Mouse (Mus musculus): ENCODE measurements around the gene Stom. TPM values are rescaled to one million over a fixed set of nuclear protein-coding genes. Genes with fewer than 3 reads are reported as not detected.

Stom gene
- total RNA-seq, 2 experiments from 2014 or later: 48.1 to 52.2 TPM

DNA sequence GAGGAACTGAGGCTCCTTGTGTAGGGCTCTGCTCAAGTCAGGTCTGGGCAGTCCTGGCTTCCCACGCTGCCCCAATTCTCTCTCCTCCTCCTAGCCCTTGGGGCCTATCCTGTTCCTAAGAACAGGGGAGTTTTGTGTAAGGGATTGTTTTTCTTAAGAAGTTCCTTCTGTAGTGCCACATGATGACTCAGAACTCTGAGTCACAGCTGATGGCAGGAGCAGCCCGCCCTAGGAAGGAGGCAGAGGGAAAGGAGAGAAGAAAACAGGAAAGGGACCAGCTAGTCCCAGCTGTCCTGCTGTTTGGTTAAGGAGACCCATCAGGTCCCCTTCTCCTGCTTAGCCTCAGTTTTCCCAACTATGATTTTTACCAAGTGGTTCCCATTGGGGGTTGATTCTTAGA, 65.0 kb downstream of the Stom start:
- DNase-seq: peak; percentile 42

DNA sequence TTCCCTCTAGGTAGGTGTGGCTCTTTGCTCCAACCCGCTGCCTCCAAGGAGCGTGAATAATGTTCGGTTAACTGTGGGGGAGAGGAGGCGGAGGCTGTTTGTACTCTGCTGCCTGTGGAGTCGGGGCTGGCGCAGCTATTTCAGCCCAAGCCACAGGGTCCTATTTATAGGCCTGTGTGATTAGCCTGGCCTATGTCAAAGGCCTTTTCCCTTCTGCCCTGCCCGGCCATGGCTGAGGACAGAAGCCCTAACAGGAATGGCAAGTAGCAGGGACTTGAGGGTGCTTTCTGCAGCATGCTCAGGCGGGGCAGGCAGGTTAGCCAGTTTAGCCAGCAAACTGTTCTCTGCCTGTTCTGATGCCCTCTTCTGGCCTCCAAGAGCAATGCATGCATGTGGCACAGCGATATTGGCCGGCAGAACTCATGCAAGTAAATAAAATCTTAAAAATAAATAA, 66.2 kb downstream of the Stom start:
- DNase-seq: peak; percentile 70

DNA sequence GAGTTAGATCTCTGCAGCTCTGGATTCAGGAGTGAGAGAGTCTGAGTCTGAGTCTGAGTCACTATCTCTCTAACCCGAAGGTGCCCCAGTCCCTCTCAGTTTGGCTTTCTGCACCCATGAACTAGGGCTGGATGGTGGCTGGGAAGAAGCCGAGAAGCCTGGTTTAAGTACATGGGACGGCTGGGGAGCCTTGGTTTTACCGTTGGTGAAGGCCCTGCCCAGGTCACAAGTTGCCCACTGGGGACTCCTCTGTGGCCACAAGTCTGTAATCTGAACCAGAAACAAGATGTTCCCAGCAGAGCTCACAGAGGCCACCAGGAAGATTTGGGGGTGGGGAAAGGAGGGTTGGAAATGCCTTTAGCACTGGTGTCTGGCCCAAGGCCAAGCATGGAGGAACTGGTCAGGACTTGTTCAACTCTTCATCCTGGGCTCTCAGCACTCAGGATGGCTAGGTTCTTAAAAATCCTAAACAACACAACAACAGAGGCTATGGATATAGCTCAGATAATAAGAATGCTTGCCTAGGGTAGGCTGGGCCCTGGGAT, 67.0 kb downstream of the Stom start:
- DNase-seq: peak; percentile 49

DNA sequence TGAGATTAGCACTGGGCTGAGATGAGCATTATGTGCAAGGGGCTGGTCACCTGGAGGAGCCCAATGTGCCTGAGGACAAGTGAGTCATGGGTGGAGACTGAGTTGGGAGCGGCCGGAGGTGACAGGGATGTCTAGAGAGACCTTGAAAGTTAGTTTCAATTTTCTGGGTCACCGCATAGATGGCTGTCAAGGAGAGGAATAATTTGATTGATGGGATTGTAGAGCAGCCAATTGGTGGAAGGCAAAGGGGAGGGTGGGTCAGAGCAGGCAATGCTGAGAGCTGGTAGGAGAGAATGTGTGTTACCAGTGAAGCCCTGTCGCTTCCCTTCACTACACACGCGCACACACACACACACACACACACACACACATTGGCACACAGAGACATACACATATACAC, 67.6 kb downstream of the Stom start:
- DNase-seq: no peak

DNA sequence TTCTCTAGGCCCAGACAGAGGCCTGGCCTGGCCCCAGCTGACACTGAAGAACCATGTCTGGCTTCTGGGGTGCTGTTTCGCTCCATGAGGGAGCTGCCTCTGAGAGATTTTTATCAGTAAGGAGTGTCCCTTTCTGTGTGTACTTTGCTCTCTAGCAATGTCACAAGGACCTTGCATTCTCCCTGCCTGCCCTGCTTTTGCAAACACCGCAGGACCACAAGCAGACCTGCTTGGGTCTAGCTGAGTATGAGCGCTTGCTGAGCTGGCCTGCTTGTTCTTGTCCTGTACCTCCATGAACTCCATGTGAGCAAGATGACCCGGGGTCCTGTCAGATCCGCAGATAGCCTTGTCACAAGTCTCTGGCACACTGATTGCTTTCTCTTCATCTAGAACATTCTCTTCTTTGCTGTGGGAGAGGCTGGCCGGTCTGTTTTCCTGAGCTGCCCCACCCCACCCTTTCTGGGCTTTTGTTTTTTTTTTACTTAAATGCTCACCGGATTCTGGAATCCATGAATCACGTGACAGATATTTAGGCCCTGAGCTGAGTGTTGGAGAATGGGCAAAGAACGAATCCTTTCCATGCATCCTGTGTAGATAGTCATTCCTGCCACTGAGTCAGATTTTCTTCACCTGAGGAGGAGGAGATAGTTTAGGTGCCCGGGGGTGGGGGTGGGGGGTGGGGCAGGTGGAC, 68.8 kb downstream of the Stom start:
- DNase-seq: no peak

DNA sequence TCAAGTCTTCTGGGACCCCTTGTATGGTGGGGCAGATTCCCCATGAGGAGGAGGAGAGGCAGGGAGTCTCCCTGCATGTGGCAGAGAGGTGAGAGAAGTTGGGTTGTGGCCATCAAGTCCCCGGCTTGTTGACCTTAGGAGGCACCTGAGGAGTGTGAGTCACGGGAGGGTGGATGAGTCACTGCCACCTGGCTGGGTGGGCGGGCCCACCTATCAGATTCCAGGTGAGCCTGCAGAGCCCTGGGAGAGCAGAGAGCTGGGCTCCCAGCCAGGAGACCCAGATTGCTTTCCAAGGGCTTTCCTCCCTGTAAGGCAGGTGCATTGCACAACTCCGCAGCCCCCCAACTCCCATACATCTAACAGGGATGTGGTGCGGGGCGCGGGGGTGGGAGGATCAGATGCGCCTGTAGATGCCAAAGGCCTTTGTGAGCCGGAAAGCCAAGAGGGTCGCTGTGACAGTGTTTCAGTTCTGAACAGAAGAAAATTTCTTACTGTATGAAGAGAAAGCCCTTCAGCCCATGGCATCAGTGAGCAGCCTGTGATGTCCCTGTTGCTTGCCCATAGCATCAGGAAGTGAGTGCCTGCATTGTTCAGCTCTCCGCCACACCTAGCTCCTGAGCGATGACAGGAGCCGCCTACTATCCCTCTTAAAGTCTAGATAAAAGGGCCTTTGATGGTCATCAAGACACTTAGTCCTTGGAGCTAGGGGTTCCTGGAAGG, 69.5 kb downstream of the Stom start:
- no peak for DNase-seq

DNA sequence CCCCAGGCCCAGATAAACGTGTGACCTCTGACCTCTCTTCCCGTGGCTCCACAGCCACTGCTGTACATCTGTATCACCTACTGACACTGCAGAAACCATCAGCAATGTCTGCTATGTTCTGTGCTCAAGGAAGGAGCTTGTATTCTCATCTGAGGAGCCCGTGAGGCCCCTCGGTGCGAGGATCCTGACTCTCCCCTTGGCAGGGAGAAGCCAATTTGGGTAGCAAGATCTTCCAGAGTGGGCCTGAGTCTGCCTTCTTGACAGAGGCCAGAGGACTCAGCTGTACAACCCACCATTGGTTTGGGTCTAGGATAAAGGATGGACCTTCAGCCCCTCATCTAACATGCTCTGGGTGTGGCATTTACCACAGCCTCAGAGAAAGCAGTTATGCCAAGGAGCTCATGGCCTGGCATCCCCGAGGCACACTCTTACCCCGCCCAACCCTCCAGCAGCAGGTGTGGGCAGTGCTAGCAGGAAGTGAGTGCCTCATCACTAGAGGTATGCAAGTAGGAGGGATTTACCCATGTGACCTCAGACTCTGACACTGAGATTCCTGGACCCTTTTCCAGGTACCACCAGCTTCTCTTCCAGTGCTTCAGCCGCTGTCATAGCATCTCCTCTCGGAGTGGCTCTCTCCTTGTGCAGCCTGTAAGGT, 70.4 kb downstream of the Stom start:
- DNase-seq: no peak

DNA sequence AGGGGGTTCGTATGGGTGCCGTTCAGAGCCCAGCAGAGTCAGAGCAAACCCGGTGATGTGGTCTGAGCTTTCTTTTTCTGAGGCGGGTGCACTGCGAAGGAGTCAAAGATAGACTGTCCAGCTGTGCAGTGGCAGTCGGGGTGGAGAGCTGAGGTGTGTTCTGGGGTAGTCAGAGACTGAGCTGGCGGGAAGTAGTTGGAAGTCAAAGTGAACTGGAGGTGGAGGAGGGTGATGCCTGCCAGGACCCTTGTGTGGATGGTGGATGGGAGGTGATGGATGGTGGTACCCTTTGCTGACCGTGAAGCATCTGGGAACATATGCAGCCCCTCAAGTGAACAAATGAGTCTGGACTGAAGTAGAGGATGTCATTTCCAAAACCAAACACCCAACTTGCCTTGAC, 71.0 kb downstream of the Stom start:
- DNase-seq: no peak

DNA sequence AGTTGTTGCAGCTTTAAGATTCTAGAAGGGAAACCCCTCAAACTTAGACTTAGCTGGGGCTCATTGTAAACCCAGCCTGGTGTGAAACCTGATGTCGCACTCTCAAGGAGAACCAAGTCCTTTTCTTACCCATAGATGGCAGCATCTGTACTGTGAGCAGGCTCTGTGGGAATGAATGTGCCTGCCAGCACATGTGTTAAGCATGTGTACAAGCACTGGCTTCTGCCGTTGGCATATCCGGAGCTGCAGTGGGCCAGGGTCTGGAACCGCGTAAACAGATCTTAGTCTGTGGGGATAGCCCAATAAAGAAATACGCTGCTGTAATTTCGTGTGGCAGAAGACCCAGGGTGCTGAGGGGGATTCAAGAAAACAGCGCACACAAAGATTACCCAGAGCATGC, 71.5 kb downstream of the Stom start:
- peak; percentile 59 for DNase-seq

DNA sequence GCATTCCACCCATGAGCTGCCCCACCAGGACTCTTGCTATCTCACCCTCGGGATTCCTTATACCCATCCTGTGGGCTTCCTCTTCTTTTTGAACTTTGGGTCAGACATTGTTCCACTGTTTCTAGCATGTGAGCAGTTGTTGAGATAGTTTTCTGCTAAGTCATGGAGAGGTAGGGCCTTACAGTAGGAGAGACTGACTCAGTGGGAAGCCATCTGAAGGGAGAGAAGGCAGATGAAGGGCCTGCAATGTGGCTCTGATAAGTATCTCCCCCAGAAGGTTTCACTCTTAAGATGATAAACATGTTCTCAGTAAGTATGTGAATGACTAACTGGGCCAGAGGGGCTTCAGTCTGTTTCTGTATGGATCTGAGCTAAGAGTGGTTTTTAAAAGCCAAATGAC, 72.7 kb downstream of the Stom start:
- no peak for DNase-seq

Other genes starting within 250 kb of the Stom start
- under 1 TPM; 0.16 to 0.21 TPM for gene AI182371, start 235.4 kb downstream of the Stom start, total RNA-seq (2021)
- 10 to 100 TPM; 14.5 to 14.8 TPM for gene Cntrl, start 227.5 kb downstream of the Stom start, total RNA-seq (2021)
- gene Rab14, start 135.9 kb downstream of the Stom start, total RNA-seq (2021): 100 to 1,000 TPM; 154 to 165 TPM
- 100 to 1,000 TPM; 164 to 171 TPM for gene Gsn, start 80.6 kb downstream of the Stom start, total RNA-seq (2021)
- not detected for gene 4930568D16Rik, start 30.8 kb upstream of the Stom start, total RNA-seq (2021)
- not detected for gene 4930402F06Rik, start 60.2 kb upstream of the Stom start, total RNA-seq (2021)
- 10 to 100 TPM; 21.5 to 22.3 TPM for gene Ggta1, start 126.3 kb upstream of the Stom start, total RNA-seq (2021)
- gene Dab2ip, start 221.3 kb upstream of the Stom start, total RNA-seq (2021): 10 to 100 TPM; 54.6 to 55.2 TPM